Comparison of ENCODE assay signal across 14 mouse cellular contexts in genomic region chr3:101572991-101573390, GRCm38 (mm10). TPM values are rescaled to one million over a fixed set of nuclear protein-coding genes. Genes with fewer than 3 reads are reported as not detected.
DNase-seq lines count a peak whose midpoint lies in the region; ATAC-seq and TF ChIP-seq lines count a peak whose summit lies in the region.
"Had no signal": no experiment of that assay in that cellular context is flagged by ENCODE, and none has a peak within 500 bp of the region (broad histone marks: within the 10 kb centered on the region; RNA-seq: fewer than 3 reads in every experiment).

No protein-coding gene starts in this region.

- H3K36me3 ChIP-seq in heart, embryonic 16.5 days (ENCODE audit: control insufficient read depth, insufficient read depth) = peaks cover 30% of the 10 kb centered on the region
- H3K36me3 ChIP-seq in neural tube, embryonic 15.5 days = peaks cover 35% of the 10 kb centered on the region
- H3K36me3 ChIP-seq in stomach, postnatal 0 days (ENCODE audit: control insufficient read depth, insufficient read depth, low read length) = peaks cover 15% of the 10 kb centered on the region

- no peak overlapping the region for H3K4me3 ChIP-seq in heart, embryonic 16.5 days (ENCODE audit: low read length)
- no peak overlapping the region for H3K4me3 ChIP-seq in neural tube, embryonic 15.5 days (replicated peaks)
- no peak overlapping the region for H3K4me3 ChIP-seq in stomach, postnatal 0 days (ENCODE audit: low read depth, low read length)
- H3K4me3 ChIP-seq: forebrain, embryonic 13.5 days; myocyte had no signal

- intact Hi-C loops in heart, postnatal 10 days (cut with DNase I) = no loop called here

- peak; percentile 11 for DNase-seq in adrenal gland, postnatal 10 days
- no peak for DNase-seq in adrenal gland, adult 8-10 months
- no peak for DNase-seq in heart, postnatal 10 days
- no peak for DNase-seq in neural tube, embryonic 10.5 days (ENCODE audit: extremely low spot score, low spot score)
- DNase-seq in stomach, postnatal 0 days (ENCODE audit: low spot score) = no peak
- no peak for DNase-seq in layer of hippocampus, adult 8-10 months (ENCODE audit: low spot score in 2 of 2)
- DNase-seq: cerebellum, adult 11-12 months; gastrocnemius, postnatal 36 days; right cerebral cortex, postnatal 25 days had no signal

- H3K9me3 ChIP-seq in heart, embryonic 16.5 days (replicated peaks; ENCODE audit: control insufficient read depth, low read length) = no peaks in the 10 kb centered on the region
- H3K9me3 ChIP-seq in neural tube, embryonic 15.5 days (replicated peaks) = no peaks in the 10 kb centered on the region
- H3K9me3 ChIP-seq in stomach, postnatal 0 days (ENCODE audit: control insufficient read depth, low read length) = no peaks in the 10 kb centered on the region
- H3K9me3 ChIP-seq: forebrain, embryonic 13.5 days had no signal

- peak overlapping the region; percentile 33 for H3K9ac ChIP-seq in heart, embryonic 16.5 days (ENCODE audit: low read length)
- H3K9ac ChIP-seq in neural tube, embryonic 15.5 days (replicated peaks) = no peak overlapping the region
- no peak overlapping the region for H3K9ac ChIP-seq in stomach, postnatal 0 days (ENCODE audit: low read length)
- H3K9ac ChIP-seq: forebrain, embryonic 13.5 days had no signal

- ATAC-seq in heart, embryonic 16.5 days (replicated peaks; ENCODE audit: extremely low read depth, insufficient read depth, low FRiP score) = 0 out of 2 replicates have a peak, but pooled peaks have one; percentile 24
- no peak for ATAC-seq in neural tube, embryonic 15.5 days (ENCODE audit: low FRiP score)
- ATAC-seq in stomach, postnatal 0 days (ENCODE audit: low FRiP score, low TSS enrichment) = no peak

- H3K27ac ChIP-seq in heart, embryonic 16.5 days (ENCODE audit: low read length) = peak overlapping the region; percentile 21
- H3K27ac ChIP-seq in neural tube, embryonic 15.5 days (replicated peaks) = 0 out of 2 replicates have a peak overlapping the region, but pooled peaks have one; percentile 49
- H3K27ac ChIP-seq in stomach, postnatal 0 days (replicated peaks) = 0 out of 2 replicates have a peak overlapping the region, but pooled peaks have one; percentile 61

- 52% methylated on average over 5 of the region's 5 CpGs for WGBS in heart, embryonic 16.5 days
- 76% methylated on average over 5 of the region's 5 CpGs for WGBS in neural tube, embryonic 15.5 days
- 65% methylated on average over 5 of the region's 5 CpGs for WGBS in stomach, postnatal 0 days

- no peaks in the 10 kb centered on the region for H3K27me3 ChIP-seq in heart, embryonic 16.5 days (ENCODE audit: control insufficient read depth, insufficient read depth, low read length)
- no peaks in the 10 kb centered on the region for H3K27me3 ChIP-seq in neural tube, embryonic 15.5 days (replicated peaks)
- no peaks in the 10 kb centered on the region for H3K27me3 ChIP-seq in stomach, postnatal 0 days (ENCODE audit: control insufficient read depth, insufficient read depth, low read length)
- H3K27me3 ChIP-seq: forebrain, embryonic 13.5 days had no signal

- TF ChIP-seq EP300 in stomach, postnatal 0 days (optimal IDR thresholded peaks at IDR 0.05) = no peak

- H3K4me2 ChIP-seq in heart, embryonic 16.5 days (ENCODE audit: low read depth, low read length) = no peak overlapping the region
- H3K4me2 ChIP-seq in neural tube, embryonic 15.5 days = no peak overlapping the region
- H3K4me2 ChIP-seq in stomach, postnatal 0 days (replicated peaks; ENCODE audit: low read depth) = no peak overlapping the region
- H3K4me2 ChIP-seq: forebrain, embryonic 13.5 days; liver, embryonic 11.5 days had no signal

- peaks cover 18% of the 10 kb centered on the region for H3K4me1 ChIP-seq in heart, embryonic 16.5 days (ENCODE audit: control insufficient read depth, insufficient read depth, low read length)
- peaks cover 27% of the 10 kb centered on the region for H3K4me1 ChIP-seq in neural tube, embryonic 15.5 days
- H3K4me1 ChIP-seq in stomach, postnatal 0 days (replicated peaks; ENCODE audit: control insufficient read depth, insufficient read depth) = peaks cover 7% of the 10 kb centered on the region; the same call in 1 of the 2 replicates

- no peak for TF ChIP-seq CTCF in stomach, postnatal 0 days (IDR thresholded peaks at IDR 0.05; ENCODE audit: low read depth)

RNA-seq across cellular contexts. Expression of gene Atp1a1, which starts 31.5 kb away (rescaled TPM):
- total RNA-seq in adrenal gland, postnatal 10 days (2021) = 100 to 1,000 TPM; 434 to 467 TPM
- total RNA-seq in adrenal gland, adult 8-10 months (2022) = 100 to 1,000 TPM; 800 to 966 (median 845) TPM
- polyA plus RNA-seq in heart, embryonic 16.5 days (2015; fragmentation: Nextera tagmentation; extraction: Ambion mirVana) = 328 and 335 TPM in 2 replicates
- total RNA-seq in heart, postnatal 10 days (2021) = 1,000 to 10,000 TPM in 1 of 2 experiments, 100 to 1,000 TPM in 1; 897 to 1,002 TPM
- polyA plus RNA-seq in neural tube, embryonic 15.5 days (2015; fragmentation: Nextera tagmentation; extraction: Ambion mirVana) = 77.2 and 88.7 TPM in 2 replicates
- 132 and 138 TPM in 2 replicates for polyA plus RNA-seq in stomach, postnatal 0 days (2015; fragmentation: Nextera tagmentation; extraction: Ambion mirVana)
- total RNA-seq in layer of hippocampus, adult 8-10 months (2022) = 100 to 1,000 TPM; 480 to 507 (median 482) TPM
